Mouse (Mus musculus) hindbrain, embryonic 16.5 days (tissue): ENCODE data around the gene Kat7. TPM values are rescaled to one million over a fixed set of nuclear protein-coding genes. Genes with fewer than 3 reads are reported as not detected.

Source experiments
- ATAC-seq: fragments of 200-750 bp; cut with Nextera tagmentation; 2 replicates; pipeline ENCODE4 v1.8.0; 2017; ENCODE audit warnings: moderate TSS enrichment, moderate library complexity
- H3K27ac ChIP-seq: fragments of 300-500 bp; sonication (generic); 2 replicates; pipeline ENCODE4 v1.5.1; 2014; ENCODE audit warnings: low read depth, mild to moderate bottlenecking, control low read depth, low read length, moderate library complexity
- H3K27me3 ChIP-seq: fragments of 300-500 bp; sonication (generic); replicated peaks from 2 replicates; pipeline ENCODE4 v1.6.1; 2014; ENCODE audit warnings: low read length; ENCODE audit not compliant: control insufficient read depth, insufficient read depth
- H3K36me3 ChIP-seq: fragments of 300-500 bp; sonication (generic); 2 replicates; pipeline ENCODE4 v1.6.1; 2014; ENCODE audit warnings: mild to moderate bottlenecking, low read length, moderate library complexity, mixed read lengths; ENCODE audit not compliant: control insufficient read depth, insufficient read depth
- H3K4me1 ChIP-seq: fragments of 300-500 bp; sonication (generic); 2 replicates; pipeline ENCODE4 v1.6.1; 2014; ENCODE audit warnings: low read depth, low read length; ENCODE audit not compliant: control insufficient read depth, insufficient read depth
- H3K4me2 ChIP-seq: fragments of 300-500 bp; sonication (generic); 2 replicates; pipeline ENCODE4 v1.6.1; 2014; ENCODE audit warnings: mild to moderate bottlenecking, low read length, control low read depth, moderate library complexity
- H3K4me3 ChIP-seq: fragments of 300-500 bp; sonication (generic); 2 replicates; pipeline ENCODE4 v1.5.1; 2014; ENCODE audit warnings: mild to moderate bottlenecking, low read length, control low read depth, moderate library complexity
- H3K9ac ChIP-seq: fragments of 300-500 bp; sonication (generic); 2 replicates; pipeline ENCODE4 v1.6.1; 2014; ENCODE audit warnings: low read depth, mild to moderate bottlenecking, control low read depth, low read length, moderate library complexity
- H3K9me3 ChIP-seq: fragments of 300-500 bp; sonication (generic); 2 replicates; pipeline ENCODE4 v1.6.1; 2014; ENCODE audit warnings: mild to moderate bottlenecking, low read length, moderate library complexity; ENCODE audit not compliant: control insufficient read depth
- WGBS: fragments of 180-500 bp; shearing (Covaris S2); extraction: QIAGEN DNeasy Blood & Tissue Kit; methylation state at CpG from one replicate; pipeline ENCODE4 v1.1.7; 2014; 5-methylcytosine and 5-hydroxymethylcytosine counted together
- polyA plus RNA-seq: library from polyadenylated mRNA; unstranded; fragments of >200 nt; fragmentation: Nextera tagmentation; extraction: Ambion mirVana; gene quantifications from 2 replicates; pipeline ENCODE4 v1.2.1, GENCODE M21; 2015

Gene Kat7
- polyA plus RNA-seq, 1 experiment from 2014 or later = 61.5 TPM

- Histone ChIP-seq H3K4me1 (peaks cover 12% of the 10 kb centered on the region), H3K9ac (peak within 1 kb of the TSS; percentile 79), H3K4me3 (peak within 1 kb of the TSS; percentile 89), H3K4me2 (peak within 1 kb of the TSS; percentile 99), H3K27ac (peak within 1 kb of the TSS; percentile 54; the same call in 1 of the 2 replicates), H3K9me3 (no peaks in the 10 kb centered on the region), H3K36me3 (no peaks in the 10 kb centered on the region), H3K27me3 (no peaks in the 10 kb centered on the region; the same call in 1 of the 2 replicates)
- WGBS = 0% methylated on average over 11 of the region's 27 CpGs
- peak; percentile 99 for ATAC-seq
Observed at GRCm38 (mm10) chr11:95336568-95337128, 26.6 kb upstream of the Kat7 start, which contains the start of gene Fam117a. Gene Fam117a, plus strand, starts transcription at chr11:95337018.

GRCm38 (mm10) chr11:95334448-95335060, 24.5 kb upstream of the Kat7 start:
- no peak overlapping the region for H3K4me2 ChIP-seq
- no peaks in the 10 kb centered on the region for H3K9me3 ChIP-seq
- WGBS = 74% methylated on average over 5 of the region's 5 CpGs
- no peaks in the 10 kb centered on the region; the same call in 1 of the 2 replicates for H3K27me3 ChIP-seq
- H3K9ac ChIP-seq = no peak overlapping the region
- ATAC-seq = no peak
- H3K4me3 ChIP-seq = no peak overlapping the region
- no peaks in the 10 kb centered on the region for H3K36me3 ChIP-seq
- peaks cover 10% of the 10 kb centered on the region for H3K4me1 ChIP-seq
- H3K27ac ChIP-seq = no peak overlapping the region

GRCm38 (mm10) chr11:95333805-95334204, 23.8 kb upstream of the Kat7 start:
- no peak for ATAC-seq
- no peaks in the 10 kb centered on the region for H3K36me3 ChIP-seq
- no peak overlapping the region for H3K4me3 ChIP-seq
- H3K9me3 ChIP-seq = no peaks in the 10 kb centered on the region
- no peak overlapping the region for H3K9ac ChIP-seq
- H3K4me2 ChIP-seq = no peak overlapping the region
- peaks cover 6% of the 10 kb centered on the region for H3K4me1 ChIP-seq
- no peak overlapping the region for H3K27ac ChIP-seq
- WGBS = 85% methylated on average over 9 of the region's 9 CpGs
- H3K27me3 ChIP-seq = no peaks in the 10 kb centered on the region; the same call in 1 of the 2 replicates

GRCm38 (mm10) chr11:95333209-95333608, 23.2 kb upstream of the Kat7 start:
- Histone ChIP-seq H3K4me2 (no peak overlapping the region), H3K36me3 (no peaks in the 10 kb centered on the region), H3K9ac (no peak overlapping the region), H3K27ac (no peak overlapping the region), H3K9me3 (no peaks in the 10 kb centered on the region), H3K4me1 (peaks cover 6% of the 10 kb centered on the region), H3K4me3 (no peak overlapping the region), H3K27me3 (no peaks in the 10 kb centered on the region; the same call in 1 of the 2 replicates)
- no peak for ATAC-seq
- WGBS = 71% methylated on average over 4 of the region's 4 CpGs

GRCm38 (mm10) chr11:95330662-95331061, 20.6 kb upstream of the Kat7 start:
- Histone ChIP-seq H3K36me3 (no peaks in the 10 kb centered on the region), H3K4me2 (no peak overlapping the region), H3K27me3 (no peaks in the 10 kb centered on the region), H3K27ac (no peak overlapping the region), H3K4me3 (no peak overlapping the region), H3K9ac (no peak overlapping the region), H3K9me3 (no peaks in the 10 kb centered on the region), H3K4me1 (no peaks in the 10 kb centered on the region)
- no peak for ATAC-seq
- 74% methylated on average over 1 of the region's 1 CpGs for WGBS

GRCm38 (mm10) chr11:95328629-95329028, 18.6 kb upstream of the Kat7 start:
- Histone ChIP-seq H3K9me3 (no peaks in the 10 kb centered on the region), H3K9ac (no peak overlapping the region), H3K27me3 (no peaks in the 10 kb centered on the region), H3K27ac (no peak overlapping the region), H3K4me2 (no peak overlapping the region), H3K4me3 (no peak overlapping the region), H3K4me1 (no peaks in the 10 kb centered on the region; the same call in 1 of the 2 replicates), H3K36me3 (no peaks in the 10 kb centered on the region)
- WGBS = 77% methylated on average over 5 of the region's 5 CpGs
- ATAC-seq = no peak

GRCm38 (mm10) chr11:95326243-95326642, 16.2 kb upstream of the Kat7 start:
- Histone ChIP-seq H3K4me1 (no peaks in the 10 kb centered on the region; the same call in 1 of the 2 replicates), H3K27me3 (no peaks in the 10 kb centered on the region), H3K9me3 (no peaks in the 10 kb centered on the region), H3K4me2 (no peak overlapping the region), H3K9ac (no peak overlapping the region), H3K27ac (no peak overlapping the region), H3K4me3 (no peak overlapping the region), H3K36me3 (no peaks in the 10 kb centered on the region)
- 72% methylated on average over 11 of the region's 11 CpGs for WGBS
- no peak for ATAC-seq

GRCm38 (mm10) chr11:95325832-95326231, 15.8 kb upstream of the Kat7 start:
- Histone ChIP-seq H3K4me1 (no peaks in the 10 kb centered on the region; the same call in 1 of the 2 replicates), H3K4me3 (no peak overlapping the region), H3K36me3 (no peaks in the 10 kb centered on the region), H3K4me2 (no peak overlapping the region), H3K9me3 (no peaks in the 10 kb centered on the region), H3K9ac (no peak overlapping the region), H3K27ac (no peak overlapping the region), H3K27me3 (no peaks in the 10 kb centered on the region)
- 86% methylated on average over 4 of the region's 4 CpGs for WGBS
- ATAC-seq = no peak

GRCm38 (mm10) chr11:95324181-95324580, 14.1 kb upstream of the Kat7 start:
- no peak for ATAC-seq
- Histone ChIP-seq H3K36me3 (no peaks in the 10 kb centered on the region), H3K4me1 (no peaks in the 10 kb centered on the region; the same call in 1 of the 2 replicates), H3K4me3 (no peak overlapping the region), H3K9me3 (no peaks in the 10 kb centered on the region), H3K27ac (no peak overlapping the region), H3K27me3 (no peaks in the 10 kb centered on the region), H3K9ac (no peak overlapping the region), H3K4me2 (no peak overlapping the region)
- 40% methylated on average over 10 of the region's 10 CpGs for WGBS
